Mouse (Mus musculus) lung, embryonic 16.5 days (tissue): ENCODE results near the gene Tnfsf9. TPM values are rescaled to one million over a fixed set of nuclear protein-coding genes. Genes with fewer than 3 reads are reported as not detected.
A peak's percentile ranks its signal among the peaks of the same experiment; 100 is the strongest.

Source experiments
- ATAC-seq: fragments of 200-750 bp; cut with Nextera tagmentation; 2 replicates; pipeline ENCODE4 v1.8.0; 2017; ENCODE audit warnings: low read depth, mild to moderate bottlenecking, moderate library complexity
- H3K27ac ChIP-seq: fragments of 300-500 bp; sonication (generic); 2 replicates; pipeline ENCODE4 v1.5.1; 2014; ENCODE audit warnings: mild to moderate bottlenecking, control low read depth, low read length
- H3K27me3 ChIP-seq: fragments of 300-500 bp; sonication (generic); 2 replicates; pipeline ENCODE4 v1.6.1; 2014; ENCODE audit warnings: low read depth, low read length, mixed read lengths; ENCODE audit not compliant: control insufficient read depth, insufficient read depth
- H3K36me3 ChIP-seq: fragments of 300-500 bp; sonication (generic); 2 replicates; pipeline ENCODE4 v1.6.1; 2014; ENCODE audit warnings: low read length; ENCODE audit not compliant: control insufficient read depth, insufficient read depth
- H3K4me1 ChIP-seq: fragments of 300-500 bp; sonication (generic); replicated peaks from 2 replicates; pipeline ENCODE4 v1.6.1; 2014; ENCODE audit warnings: low read length, mixed read lengths; ENCODE audit not compliant: control insufficient read depth, insufficient read depth
- H3K4me2 ChIP-seq: fragments of 300-500 bp; sonication (generic); 2 replicates; pipeline ENCODE4 v1.6.1; 2014; ENCODE audit warnings: low read depth, low read length, control low read depth
- H3K4me3 ChIP-seq: fragments of 300-500 bp; sonication (generic); 2 replicates; pipeline ENCODE4 v1.5.1; 2014; ENCODE audit warnings: mild to moderate bottlenecking, low read length, control low read depth
- H3K9ac ChIP-seq: fragments of 300-500 bp; sonication (generic); 2 replicates; pipeline ENCODE4 v1.6.1; 2014; ENCODE audit warnings: low read length, control low read depth
- H3K9me3 ChIP-seq: fragments of 300-500 bp; sonication (generic); 2 replicates; pipeline ENCODE4 v1.6.1; 2016; ENCODE audit warnings: low read length; ENCODE audit not compliant: control insufficient read depth
- WGBS: fragments of 180-500 bp; shearing (Covaris S2); extraction: QIAGEN DNeasy Blood & Tissue Kit; methylation state at CpG from one replicate; pipeline ENCODE4 v1.1.7; 2014; 5-methylcytosine and 5-hydroxymethylcytosine counted together
- polyA plus RNA-seq: library from polyadenylated mRNA; unstranded; fragments of >200 nt; fragmentation: Nextera tagmentation; extraction: Ambion mirVana; gene quantifications from 2 replicates; pipeline ENCODE4 v1.2.1, GENCODE M21; 2015

Tnfsf9 gene
- polyA plus RNA-seq, 1 experiment from 2014 or later = 7.3 TPM

DNA sequence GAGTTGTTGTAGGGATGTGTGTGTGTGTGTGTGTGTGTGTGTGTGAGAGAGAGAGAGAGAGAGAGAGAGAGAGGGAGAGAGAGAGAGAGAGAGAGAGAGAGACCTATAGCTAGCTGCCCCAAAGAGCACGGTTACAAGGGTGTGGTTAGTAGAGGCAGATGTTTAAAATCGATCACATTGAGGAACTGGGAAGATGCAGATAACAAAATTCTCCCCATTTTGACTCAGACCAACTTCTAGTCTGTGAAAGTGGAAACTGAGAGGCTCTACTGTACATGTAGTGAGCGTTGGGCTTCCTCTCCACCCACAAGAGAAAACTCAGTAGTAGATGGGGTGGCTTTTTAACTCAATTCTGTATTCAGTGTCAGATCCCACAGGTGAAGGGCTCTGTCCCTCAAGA lies 34.6 kb downstream of the Tnfsf9 start:
- Histone ChIP-seq H3K27ac (no peak overlapping the region), H3K27me3 (no peaks in the 10 kb centered on the region), H3K9ac (no peak overlapping the region), H3K4me2 (no peak overlapping the region), H3K36me3 (no peaks in the 10 kb centered on the region), H3K4me1 (no peaks in the 10 kb centered on the region), H3K9me3 (no peaks in the 10 kb centered on the region), H3K4me3 (no peak overlapping the region)
- 72% methylated on average over 3 of the region's 3 CpGs for WGBS
- ATAC-seq = no peak

DNA sequence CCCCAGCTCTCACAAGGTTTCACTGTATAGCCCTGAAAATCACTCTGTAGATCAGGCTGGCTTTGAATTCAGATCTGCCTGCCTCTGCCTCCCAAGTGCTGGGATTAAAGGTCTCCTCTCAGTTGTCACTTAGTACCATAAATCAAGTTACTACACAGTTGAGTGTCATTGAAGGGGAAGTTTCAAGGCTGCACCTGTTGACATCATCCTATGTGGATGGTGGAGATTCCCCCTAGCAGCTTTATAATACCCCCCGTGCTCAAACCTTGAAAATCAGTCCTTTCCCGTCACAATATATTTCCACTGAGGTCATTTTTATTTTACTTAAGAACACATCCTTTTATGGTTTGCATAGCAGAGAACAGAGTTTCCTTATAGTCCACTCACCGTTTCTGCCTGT lies 38.6 kb downstream of the Tnfsf9 start:
- H3K4me2 ChIP-seq = no peak overlapping the region
- peaks cover 14% of the 10 kb centered on the region for H3K27me3 ChIP-seq
- no peak overlapping the region for H3K4me3 ChIP-seq
- no peaks in the 10 kb centered on the region for H3K36me3 ChIP-seq
- no peaks in the 10 kb centered on the region for H3K9me3 ChIP-seq
- H3K4me1 ChIP-seq = no peaks in the 10 kb centered on the region
- 79% methylated on average over 3 of the region's 3 CpGs for WGBS
- H3K9ac ChIP-seq = no peak overlapping the region
- no peak overlapping the region for H3K27ac ChIP-seq
- ATAC-seq = no peak

- 70% methylated on average over 1 of the region's 1 CpGs for WGBS
- no peaks in the 10 kb centered on the region for H3K36me3 ChIP-seq
- H3K9ac ChIP-seq = no peak overlapping the region
- H3K4me2 ChIP-seq = no peak overlapping the region
- H3K27ac ChIP-seq = no peak overlapping the region
- no peak for ATAC-seq
- H3K27me3 ChIP-seq = peaks cover 28% of the 10 kb centered on the region
- no peak overlapping the region for H3K4me3 ChIP-seq
- H3K9me3 ChIP-seq = no peaks in the 10 kb centered on the region
- H3K4me1 ChIP-seq = no peaks in the 10 kb centered on the region; the same call in 1 of the 2 replicates
Measured at GRCm38 (mm10) chr17:57145115-57145514, 40.0 kb downstream of the Tnfsf9 start.

GRCm38 (mm10) chr17:57148343-57148742 lies 43.2 kb downstream of the Tnfsf9 start:
- WGBS = 57% methylated on average over 4 of the region's 4 CpGs
- Histone ChIP-seq H3K4me3 (no peak overlapping the region), H3K9ac (no peak overlapping the region), H3K4me1 (no peaks in the 10 kb centered on the region; the same call in 1 of the 2 replicates), H3K27me3 (peaks cover 35% of the 10 kb centered on the region), H3K27ac (no peak overlapping the region), H3K36me3 (no peaks in the 10 kb centered on the region), H3K9me3 (no peaks in the 10 kb centered on the region), H3K4me2 (no peak overlapping the region)
- ATAC-seq = no peak

DNA sequence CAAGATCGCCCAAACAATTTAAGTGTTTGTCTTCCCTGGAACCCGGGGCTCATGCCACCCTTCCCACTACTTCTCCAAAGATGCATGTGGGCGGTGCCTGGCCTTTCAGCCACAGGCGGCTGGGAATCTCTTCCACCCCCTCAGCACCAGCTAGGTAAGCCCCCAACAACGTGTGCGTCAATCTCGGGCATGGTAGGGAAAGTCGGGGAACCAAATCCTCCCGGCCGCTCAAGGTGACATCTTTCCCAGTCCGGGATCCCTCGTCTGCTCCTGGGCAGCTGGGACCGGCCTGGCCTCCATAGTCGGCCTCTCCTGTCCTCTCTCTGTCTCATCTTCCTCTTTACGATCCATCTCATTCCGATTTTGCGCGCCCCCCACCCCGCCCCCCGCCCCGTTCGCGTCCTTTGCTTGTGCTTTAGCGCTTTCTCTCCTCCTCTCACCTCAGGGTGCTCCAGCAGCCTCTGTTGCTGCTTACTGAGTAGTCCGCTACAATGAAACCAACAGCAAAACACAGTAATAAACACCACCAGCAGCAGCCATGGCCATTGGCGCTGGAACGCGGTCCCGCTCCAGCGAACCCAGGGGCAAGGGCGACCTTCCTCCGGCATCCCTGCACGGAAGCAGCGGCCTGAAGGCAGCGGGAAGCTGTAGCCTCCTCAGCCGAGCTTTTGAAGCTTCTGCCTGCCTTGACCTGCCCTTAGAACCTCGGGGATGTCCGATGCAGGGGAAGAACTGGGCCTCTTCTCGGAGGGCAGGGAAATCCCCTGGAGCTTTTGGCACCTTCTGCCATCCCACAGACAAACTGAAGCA lies 44.1 kb downstream of the Tnfsf9 start, which contains the start of gene Cd70:
TSS of gene Cd70 (minus strand) at position 784 of the 810 bp plus-strand sequence.
- peak within 1 kb of the TSS; percentile 41 for H3K4me2 ChIP-seq
- ATAC-seq = no peak
- no peaks in the 10 kb centered on the region for H3K36me3 ChIP-seq
- H3K4me1 ChIP-seq = no peaks in the 10 kb centered on the region; the same call in 1 of the 2 replicates
- H3K27ac ChIP-seq = no peak within 1 kb of the TSS
- WGBS = 2% methylated on average over 38 of the region's 39 CpGs
- no peaks in the 10 kb centered on the region for H3K9me3 ChIP-seq
- peak within 1 kb of the TSS; percentile 30 for H3K4me3 ChIP-seq
- H3K9ac ChIP-seq = peak within 1 kb of the TSS; percentile 5; the same call in 1 of the 2 replicates
- peaks cover 35% of the 10 kb centered on the region for H3K27me3 ChIP-seq

- Histone ChIP-seq H3K36me3 (no peaks in the 10 kb centered on the region), H3K4me3 (no peak overlapping the region), H3K4me2 (no peak overlapping the region), H3K4me1 (no peaks in the 10 kb centered on the region; the same call in 1 of the 2 replicates), H3K27me3 (peaks cover 28% of the 10 kb centered on the region), H3K9me3 (no peaks in the 10 kb centered on the region), H3K27ac (no peak overlapping the region), H3K9ac (no peak overlapping the region)
- 89% methylated on average over 6 of the region's 6 CpGs for WGBS
- ATAC-seq = no peak
Measured at GRCm38 (mm10) chr17:57153006-57153405, 47.9 kb downstream of the Tnfsf9 start.

GRCm38 (mm10) chr17:57153787-57154186 lies 48.7 kb downstream of the Tnfsf9 start:
- WGBS = 75% methylated on average over 4 of the region's 4 CpGs
- no peak overlapping the region for H3K27ac ChIP-seq
- no peak overlapping the region for H3K9ac ChIP-seq
- H3K36me3 ChIP-seq = no peaks in the 10 kb centered on the region
- peaks cover 20% of the 10 kb centered on the region for H3K27me3 ChIP-seq
- H3K9me3 ChIP-seq = no peaks in the 10 kb centered on the region
- ATAC-seq = no peak
- H3K4me3 ChIP-seq = no peak overlapping the region
- no peaks in the 10 kb centered on the region; the same call in 1 of the 2 replicates for H3K4me1 ChIP-seq
- no peak overlapping the region for H3K4me2 ChIP-seq

Other genes starting within 250 kb of the Tnfsf9 start
- gene Acsbg2, start 230.9 kb upstream of the Tnfsf9 start, polyA plus RNA-seq = not detected in 2 replicates
- 0.43 and 0.53 TPM in 2 replicates for gene 1700061G19Rik, start 229.8 kb upstream of the Tnfsf9 start, polyA plus RNA-seq
- 34.8 and 40.6 TPM in 2 replicates for gene Mllt1, start 169.9 kb upstream of the Tnfsf9 start, polyA plus RNA-seq
- gene Acer1, start 123.2 kb upstream of the Tnfsf9 start, polyA plus RNA-seq = 0.09 TPM in 1 of 2 replicates, not detected in the other
- gene Clpp, start 115.0 kb upstream of the Tnfsf9 start, polyA plus RNA-seq = 113 and 124 TPM in 2 replicates
- gene Alkbh7, start 108.0 kb upstream of the Tnfsf9 start, polyA plus RNA-seq = 41.3 and 42.6 TPM in 2 replicates
- not detected in 2 replicates for gene Pspn, start 105.3 kb upstream of the Tnfsf9 start, polyA plus RNA-seq
- 60.0 and 61.3 TPM in 2 replicates for gene Gtf2f1, start 94.0 kb upstream of the Tnfsf9 start, polyA plus RNA-seq
- 0.63 and 1.0 TPM in 2 replicates for gene Gm17949, start 93.9 kb upstream of the Tnfsf9 start, polyA plus RNA-seq
- gene Khsrp, start 73.8 kb upstream of the Tnfsf9 start, polyA plus RNA-seq = 21.3 and 23.7 TPM in 2 replicates
- not detected in 2 replicates for gene Slc25a41, start 63.7 kb upstream of the Tnfsf9 start, polyA plus RNA-seq
- 62.6 and 63.1 TPM in 2 replicates for gene Crb3, start 46.2 kb upstream of the Tnfsf9 start, polyA plus RNA-seq
- gene Slc25a23, start 45.5 kb upstream of the Tnfsf9 start, polyA plus RNA-seq = 8.1 and 9.6 TPM in 2 replicates
- gene Dennd1c, start 26.8 kb upstream of the Tnfsf9 start, polyA plus RNA-seq = 5.4 and 5.8 TPM in 2 replicates
- 12.3 and 15.0 TPM in 2 replicates for gene Tubb4a, start 17.5 kb upstream of the Tnfsf9 start, polyA plus RNA-seq
- not detected in 2 replicates for gene Cd70, start 44.5 kb downstream of the Tnfsf9 start, polyA plus RNA-seq
- gene Tnfsf14, start 88.9 kb downstream of the Tnfsf9 start, polyA plus RNA-seq = 0.26 and 0.29 TPM in 2 replicates
- gene C3, start 122.8 kb downstream of the Tnfsf9 start, polyA plus RNA-seq = 3.2 and 8.4 TPM in 2 replicates
- gene Gpr108, start 143.1 kb downstream of the Tnfsf9 start, polyA plus RNA-seq = 41.0 and 44.2 TPM in 2 replicates
- gene Trip10, start 144.1 kb downstream of the Tnfsf9 start, polyA plus RNA-seq = 53.1 and 54.1 TPM in 2 replicates
- gene Vav1, start 173.8 kb downstream of the Tnfsf9 start, polyA plus RNA-seq = 3.9 and 6.4 TPM in 2 replicates